Mouse (Mus musculus): ENCODE data around the gene Foxm1. TPM values are rescaled to one million over a fixed set of nuclear protein-coding genes. Genes with fewer than 3 reads are reported as not detected.

Foxm1 gene
- total and polyA plus RNA-seq, 2 experiments, result 0.94 TPM; not detected in 1

DNA sequence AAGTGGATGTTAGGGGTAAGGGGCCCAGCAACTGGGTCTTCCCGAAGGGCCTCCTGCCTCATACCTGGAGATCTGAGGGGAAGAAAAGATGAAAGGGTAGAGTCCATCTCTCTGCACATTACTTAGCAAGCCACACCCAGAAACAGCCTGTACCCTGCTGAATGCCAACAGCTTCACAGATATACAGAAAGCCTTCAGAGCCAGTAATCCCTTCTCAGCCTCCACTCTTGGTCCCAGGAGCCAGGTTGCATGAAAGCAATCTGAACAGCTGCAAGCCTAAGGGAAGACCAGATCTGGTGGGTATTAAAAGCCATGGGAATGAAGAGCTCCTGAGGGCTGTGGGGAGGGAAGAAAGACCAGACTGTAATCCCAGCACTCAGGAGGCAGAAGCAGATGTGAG is 26.4 kb downstream of the Foxm1 start:
- Histone ChIP-seq H3K36me3 (ENCODE audit: control insufficient read depth, insufficient read depth, low read length) (no peaks in the 10 kb centered on the region), H3K79me2 (ENCODE audit: control insufficient read depth, insufficient read depth, low read length) (no peaks in the 10 kb centered on the region), H3K4me1 (ENCODE audit: control insufficient read depth, insufficient read depth, low read length) (no peaks in the 10 kb centered on the region), H3K4me3 (ENCODE audit: insufficient read depth, low read depth, low read length) (no peak overlapping the region), H3K27ac (replicated peaks; ENCODE audit: insufficient read depth, low read depth, low read length) (no peak overlapping the region), H3K27me3 (ENCODE audit: control insufficient read depth, insufficient read depth, low read length) (no peaks in the 10 kb centered on the region), H3K9ac (ENCODE audit: low read depth, low read length) (no peak overlapping the region)
- TF ChIP-seq CTCF (IDR thresholded peaks at IDR 0.05; ENCODE audit: low read depth, low read length), result no peak
- no peak for TF ChIP-seq POLR2A (IDR thresholded peaks at IDR 0.05; ENCODE audit: extremely low read depth, insufficient read depth, low read length)
- DNase-seq (ENCODE audit: extremely low read depth, low read depth, low spot score), result no peak
- WGBS, result 100% methylated on average over 1 of the region's 1 CpGs

DNA sequence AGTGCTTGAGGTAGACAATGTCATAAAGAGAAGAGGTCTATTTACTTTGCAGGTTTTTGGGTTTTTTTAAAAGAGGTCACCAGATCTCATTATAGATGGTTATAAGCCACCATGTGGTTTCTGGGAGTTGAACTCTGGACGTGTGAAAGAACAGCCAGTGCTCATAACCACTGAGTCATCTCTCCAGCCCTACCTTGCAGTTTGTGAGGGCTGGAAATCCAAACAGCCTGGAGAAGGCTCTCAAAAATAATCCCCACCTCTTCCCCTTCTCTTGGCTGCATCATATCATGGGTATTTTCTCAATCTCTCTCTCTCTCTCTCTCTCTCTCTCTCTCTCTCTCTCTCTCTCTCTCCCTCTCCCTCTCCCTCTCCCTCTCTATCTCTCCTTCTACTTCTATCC is 27.9 kb downstream of the Foxm1 start:
- Histone ChIP-seq H3K4me1 (ENCODE audit: control insufficient read depth, insufficient read depth, low read length) (no peaks in the 10 kb centered on the region), H3K27ac (replicated peaks; ENCODE audit: insufficient read depth, low read depth, low read length) (no peak overlapping the region), H3K36me3 (ENCODE audit: control insufficient read depth, insufficient read depth, low read length) (no peaks in the 10 kb centered on the region), H3K9ac (ENCODE audit: low read depth, low read length) (no peak overlapping the region), H3K4me3 (ENCODE audit: insufficient read depth, low read depth, low read length) (no peak overlapping the region), H3K27me3 (ENCODE audit: control insufficient read depth, insufficient read depth, low read length) (no peaks in the 10 kb centered on the region), H3K79me2 (ENCODE audit: control insufficient read depth, insufficient read depth, low read length) (no peaks in the 10 kb centered on the region)
- 61% methylated on average over 1 of the region's 1 CpGs for WGBS
- TF ChIP-seq CTCF (IDR thresholded peaks at IDR 0.05; ENCODE audit: low read depth, low read length), result no peak
- no peak for TF ChIP-seq POLR2A (IDR thresholded peaks at IDR 0.05; ENCODE audit: extremely low read depth, insufficient read depth, low read length)
- DNase-seq (ENCODE audit: extremely low read depth, low read depth, low spot score), result no peak

DNA sequence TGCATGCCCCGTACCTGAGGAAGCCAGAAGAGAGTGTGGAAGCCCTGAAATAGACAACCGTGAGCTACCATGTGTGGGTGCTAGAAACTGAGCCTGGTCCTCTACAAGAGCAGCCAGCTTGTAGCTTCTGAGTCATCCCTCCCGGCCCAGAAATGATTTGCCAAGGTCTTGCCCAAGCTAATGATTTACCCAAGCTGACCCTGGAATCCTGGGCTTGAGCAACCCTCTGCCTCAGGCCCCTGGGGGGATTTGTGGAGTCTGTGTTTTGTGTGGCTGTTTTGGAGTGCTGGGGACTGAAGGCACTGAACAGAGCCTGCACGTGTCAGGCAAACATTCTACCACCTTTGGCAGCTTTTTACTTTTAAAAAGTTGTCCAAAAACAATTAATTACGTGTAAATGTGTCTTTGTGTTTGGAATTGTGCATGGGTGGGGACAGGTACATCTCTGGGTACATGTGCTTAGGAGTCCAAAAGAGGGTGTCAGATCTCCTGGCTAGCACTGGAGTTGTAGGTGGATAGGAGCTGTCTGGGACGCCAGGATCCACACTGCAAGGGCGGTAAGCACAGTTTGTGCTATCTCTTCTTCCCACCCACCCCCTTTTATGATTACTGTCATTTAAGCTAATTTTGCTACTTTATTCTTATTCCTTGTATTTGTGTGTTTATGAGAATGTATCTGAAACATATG is 35.0 kb downstream of the Foxm1 start:
- Histone ChIP-seq H3K4me3 (ENCODE audit: insufficient read depth, low read depth, low read length) (no peak overlapping the region), H3K27me3 (ENCODE audit: control insufficient read depth, insufficient read depth, low read length) (no peaks in the 10 kb centered on the region), H3K4me1 (ENCODE audit: control insufficient read depth, insufficient read depth, low read length) (0 out of 2 replicates have a peak, but pooled peaks cover 2% of the 10 kb centered on the region), H3K9ac (ENCODE audit: low read depth, low read length) (no peak overlapping the region), H3K79me2 (ENCODE audit: control insufficient read depth, insufficient read depth, low read length) (no peaks in the 10 kb centered on the region), H3K27ac (replicated peaks; ENCODE audit: insufficient read depth, low read depth, low read length) (no peak overlapping the region), H3K36me3 (ENCODE audit: control insufficient read depth, insufficient read depth, low read length) (no peaks in the 10 kb centered on the region)
- peak; percentile 76 for DNase-seq (ENCODE audit: extremely low read depth, low read depth, low spot score)
- WGBS, result 38% methylated on average over 7 of the region's 7 CpGs
- TF ChIP-seq POLR2A (IDR thresholded peaks at IDR 0.05; ENCODE audit: extremely low read depth, insufficient read depth, low read length), result no peak
- no peak for TF ChIP-seq CTCF (IDR thresholded peaks at IDR 0.05; ENCODE audit: low read depth, low read length)

DNA sequence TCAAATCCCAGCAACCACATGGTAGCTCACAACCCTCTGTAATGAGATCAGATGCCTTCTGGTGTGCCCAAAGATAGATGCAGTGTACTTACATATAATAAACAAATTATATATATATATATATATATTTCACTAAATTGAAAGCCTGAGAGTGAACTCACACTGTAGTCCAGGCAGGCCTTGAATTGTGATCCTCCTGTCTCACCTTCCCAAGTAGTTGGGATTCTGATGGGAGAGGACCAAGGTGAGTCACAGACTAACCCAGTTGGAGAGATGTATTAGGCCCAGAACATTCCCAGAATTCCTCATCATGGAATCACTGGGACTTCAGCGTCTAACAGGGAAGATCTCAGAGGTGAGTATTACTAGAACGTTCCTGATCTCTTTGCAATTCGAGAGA is 36.2 kb downstream of the Foxm1 start, which contains the start of gene Nrip2:
Gene Nrip2 (plus strand): TSS at position 301 of the 400 bp plus-strand sequence.
- H3K27me3 ChIP-seq (ENCODE audit: control insufficient read depth, insufficient read depth, low read length), result no peaks in the 10 kb centered on the region
- 0 out of 2 replicates have a peak, but pooled peaks cover 2% of the 10 kb centered on the region for H3K4me1 ChIP-seq (ENCODE audit: control insufficient read depth, insufficient read depth, low read length)
- DNase-seq (ENCODE audit: extremely low read depth, low read depth, low spot score), result no peak
- H3K79me2 ChIP-seq (ENCODE audit: control insufficient read depth, insufficient read depth, low read length), result no peaks in the 10 kb centered on the region
- H3K4me3 ChIP-seq (ENCODE audit: insufficient read depth, low read depth, low read length), result no peak within 1 kb of the TSS
- H3K27ac ChIP-seq (replicated peaks; ENCODE audit: insufficient read depth, low read depth, low read length), result no peak within 1 kb of the TSS
- TF ChIP-seq POLR2A (IDR thresholded peaks at IDR 0.05; ENCODE audit: extremely low read depth, insufficient read depth, low read length), result no peak
- TF ChIP-seq CTCF (IDR thresholded peaks at IDR 0.05; ENCODE audit: low read depth, low read length), result no peak
- H3K9ac ChIP-seq (ENCODE audit: low read depth, low read length), result no peak within 1 kb of the TSS
- WGBS, result 73% methylated on average over 3 of the region's 3 CpGs
- H3K36me3 ChIP-seq (ENCODE audit: control insufficient read depth, insufficient read depth, low read length), result no peaks in the 10 kb centered on the region

DNA sequence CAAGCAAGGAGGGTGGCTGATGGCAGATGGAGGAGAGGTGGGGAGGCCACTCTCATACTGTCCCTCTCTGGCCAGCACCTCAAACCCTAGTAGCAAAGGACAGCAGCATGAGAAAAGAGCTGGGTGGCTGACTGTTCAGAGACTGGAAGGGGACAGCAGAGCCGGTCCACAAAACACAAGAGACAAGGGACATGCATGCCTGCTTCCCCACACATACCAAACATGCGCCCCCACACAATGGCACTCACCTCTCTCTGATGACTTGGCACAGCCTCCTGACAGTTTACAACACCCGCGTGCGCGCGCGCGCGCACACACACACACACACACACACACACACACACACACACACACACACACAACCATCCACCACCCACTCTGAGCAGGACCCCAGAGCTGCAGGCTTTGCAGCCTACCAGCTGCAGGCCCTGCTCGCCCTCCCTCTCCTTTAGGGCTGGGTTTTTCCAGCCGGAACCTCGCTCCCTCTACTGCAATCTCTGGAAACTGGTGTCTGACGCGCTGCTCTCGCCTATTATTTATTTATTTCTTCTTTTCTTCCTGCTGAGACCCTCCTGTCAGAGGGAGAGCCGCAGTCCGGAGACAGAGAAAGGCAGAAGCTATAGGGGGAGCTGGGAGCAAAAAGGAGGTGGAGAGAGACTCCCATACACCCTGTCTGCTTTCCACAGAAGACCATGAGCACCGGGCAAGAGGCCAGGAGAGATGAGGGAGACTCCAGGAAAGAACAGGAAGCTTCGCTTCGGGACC is 36.8 kb downstream of the Foxm1 start:
- no peak overlapping the region for H3K4me3 ChIP-seq (ENCODE audit: insufficient read depth, low read depth, low read length)
- H3K36me3 ChIP-seq (ENCODE audit: control insufficient read depth, insufficient read depth, low read length), result no peaks in the 10 kb centered on the region
- H3K4me1 ChIP-seq (ENCODE audit: control insufficient read depth, insufficient read depth, low read length), result 0 out of 2 replicates have a peak, but pooled peaks cover 2% of the 10 kb centered on the region
- TF ChIP-seq CTCF (IDR thresholded peaks at IDR 0.05; ENCODE audit: low read depth, low read length) (no peak), POLR2A (IDR thresholded peaks at IDR 0.05; ENCODE audit: extremely low read depth, insufficient read depth, low read length) (no peak)
- no peak overlapping the region for H3K9ac ChIP-seq (ENCODE audit: low read depth, low read length)
- DNase-seq (ENCODE audit: extremely low read depth, low read depth, low spot score), result no peak
- WGBS, result 34% methylated on average over 21 of the region's 21 CpGs
- no peak overlapping the region for H3K27ac ChIP-seq (replicated peaks; ENCODE audit: insufficient read depth, low read depth, low read length)
- no peaks in the 10 kb centered on the region for H3K79me2 ChIP-seq (ENCODE audit: control insufficient read depth, insufficient read depth, low read length)
- H3K27me3 ChIP-seq (ENCODE audit: control insufficient read depth, insufficient read depth, low read length), result no peaks in the 10 kb centered on the region
